Mouse (Mus musculus): ENCODE measurements around the gene Riox1. TPM values are rescaled to one million over a fixed set of nuclear protein-coding genes. Genes with fewer than 3 reads are reported as not detected.

The Riox1 gene
- 7.2 and 9.1 TPM in 2 replicates for polyA plus RNA-seq (2015; fragmentation: Nextera tagmentation; extraction: Ambion mirVana)

GRCm38 (mm10) chr12:83950493-83950839 is at the start of gene Riox1:
Riox1 (plus strand) TSS chr12:83950608.
- H3K27me3 ChIP-seq (replicated peaks; ENCODE audit: control insufficient read depth, insufficient read depth, low read length), result no peaks in the 10 kb centered on the region
- peak; percentile 98 for ATAC-seq
- peak within 1 kb of the TSS; percentile 85 for H3K9ac ChIP-seq (ENCODE audit: low read depth, low read length)
- H3K4me1 ChIP-seq (ENCODE audit: control insufficient read depth, insufficient read depth, low read depth, low read length), result peaks cover 19% of the 10 kb centered on the region
- peak within 1 kb of the TSS; percentile 88 for H3K27ac ChIP-seq (ENCODE audit: low read depth, low read length)
- H3K4me2 ChIP-seq (ENCODE audit: low read length), result peak within 1 kb of the TSS; percentile 64
- peak within 1 kb of the TSS; percentile 97 for H3K4me3 ChIP-seq (ENCODE audit: low read length)
- peaks cover 4% of the 10 kb centered on the region for H3K36me3 ChIP-seq (ENCODE audit: control insufficient read depth, insufficient read depth, low read length)
- no peaks in the 10 kb centered on the region for H3K9me3 ChIP-seq (ENCODE audit: control insufficient read depth, low read length)
- under 1% methylated on average over 37 of the region's 37 CpGs for WGBS

GRCm38 (mm10) chr12:83910451-83910850 is 40.0 kb upstream of the Riox1 start:
- 89% methylated on average over 2 of the region's 2 CpGs for WGBS
- Histone ChIP-seq H3K4me2 (ENCODE audit: low read length) (no peak overlapping the region), H3K36me3 (ENCODE audit: control insufficient read depth, insufficient read depth, low read length) (no peaks in the 10 kb centered on the region), H3K9me3 (ENCODE audit: control insufficient read depth, low read length) (no peaks in the 10 kb centered on the region), H3K27me3 (replicated peaks; ENCODE audit: control insufficient read depth, insufficient read depth, low read length) (no peaks in the 10 kb centered on the region), H3K4me1 (ENCODE audit: control insufficient read depth, insufficient read depth, low read depth, low read length) (no peaks in the 10 kb centered on the region), H3K27ac (ENCODE audit: low read depth, low read length) (no peak overlapping the region), H3K4me3 (ENCODE audit: low read length) (no peak overlapping the region), H3K9ac (ENCODE audit: low read depth, low read length) (no peak overlapping the region)
- no peak for ATAC-seq

GRCm38 (mm10) chr12:83914202-83914740 is 36.1 kb upstream of the Riox1 start:
- Histone ChIP-seq H3K9me3 (ENCODE audit: control insufficient read depth, low read length) (no peaks in the 10 kb centered on the region), H3K27ac (ENCODE audit: low read depth, low read length) (no peak overlapping the region), H3K9ac (ENCODE audit: low read depth, low read length) (no peak overlapping the region), H3K36me3 (ENCODE audit: control insufficient read depth, insufficient read depth, low read length) (no peaks in the 10 kb centered on the region), H3K27me3 (replicated peaks; ENCODE audit: control insufficient read depth, insufficient read depth, low read length) (no peaks in the 10 kb centered on the region), H3K4me3 (ENCODE audit: low read length) (no peak overlapping the region), H3K4me1 (ENCODE audit: control insufficient read depth, insufficient read depth, low read depth, low read length) (no peaks in the 10 kb centered on the region), H3K4me2 (ENCODE audit: low read length) (no peak overlapping the region)
- WGBS, result 93% methylated on average over 4 of the region's 4 CpGs
- ATAC-seq, result no peak

GRCm38 (mm10) chr12:83914797-83915196 is 35.6 kb upstream of the Riox1 start:
- ATAC-seq, result no peak
- Histone ChIP-seq H3K9ac (ENCODE audit: low read depth, low read length) (no peak overlapping the region), H3K9me3 (ENCODE audit: control insufficient read depth, low read length) (no peaks in the 10 kb centered on the region), H3K36me3 (ENCODE audit: control insufficient read depth, insufficient read depth, low read length) (no peaks in the 10 kb centered on the region), H3K4me1 (ENCODE audit: control insufficient read depth, insufficient read depth, low read depth, low read length) (peaks cover 3% of the 10 kb centered on the region; the same call in 1 of the 2 replicates), H3K27me3 (replicated peaks; ENCODE audit: control insufficient read depth, insufficient read depth, low read length) (no peaks in the 10 kb centered on the region), H3K4me2 (ENCODE audit: low read length) (no peak overlapping the region), H3K27ac (ENCODE audit: low read depth, low read length) (no peak overlapping the region), H3K4me3 (ENCODE audit: low read length) (no peak overlapping the region)
- WGBS, result 96% methylated on average over 1 of the region's 1 CpGs

GRCm38 (mm10) chr12:83916884-83917283 is 33.5 kb upstream of the Riox1 start:
- 78% methylated on average over 9 of the region's 9 CpGs for WGBS
- no peak overlapping the region for H3K4me3 ChIP-seq (ENCODE audit: low read length)
- H3K9me3 ChIP-seq (ENCODE audit: control insufficient read depth, low read length), result no peaks in the 10 kb centered on the region
- ATAC-seq, result no peak
- H3K27ac ChIP-seq (ENCODE audit: low read depth, low read length), result no peak overlapping the region
- peaks cover 12% of the 10 kb centered on the region; the same call in 1 of the 2 replicates for H3K4me1 ChIP-seq (ENCODE audit: control insufficient read depth, insufficient read depth, low read depth, low read length)
- no peak overlapping the region for H3K4me2 ChIP-seq (ENCODE audit: low read length)
- H3K36me3 ChIP-seq (ENCODE audit: control insufficient read depth, insufficient read depth, low read length), result no peaks in the 10 kb centered on the region
- H3K9ac ChIP-seq (ENCODE audit: low read depth, low read length), result no peak overlapping the region
- H3K27me3 ChIP-seq (replicated peaks; ENCODE audit: control insufficient read depth, insufficient read depth, low read length), result no peaks in the 10 kb centered on the region

GRCm38 (mm10) chr12:83920721-83921441 is 29.5 kb upstream of the Riox1 start:
- Histone ChIP-seq H3K9me3 (ENCODE audit: control insufficient read depth, low read length) (no peaks in the 10 kb centered on the region), H3K4me1 (ENCODE audit: control insufficient read depth, insufficient read depth, low read depth, low read length) (peaks cover 19% of the 10 kb centered on the region), H3K27me3 (replicated peaks; ENCODE audit: control insufficient read depth, insufficient read depth, low read length) (no peaks in the 10 kb centered on the region), H3K36me3 (ENCODE audit: control insufficient read depth, insufficient read depth, low read length) (no peaks in the 10 kb centered on the region), H3K27ac (ENCODE audit: low read depth, low read length) (peak overlapping the region; percentile 87), H3K9ac (ENCODE audit: low read depth, low read length) (peak overlapping the region; percentile 89), H3K4me2 (ENCODE audit: low read length) (peak overlapping the region; percentile 89), H3K4me3 (ENCODE audit: low read length) (peak overlapping the region; percentile 97)
- WGBS, result 2% methylated on average over 31 of the region's 31 CpGs
- no peak for ATAC-seq

- Histone ChIP-seq H3K4me2 (ENCODE audit: low read length) (peak within 1 kb of the TSS; percentile 89), H3K4me1 (ENCODE audit: control insufficient read depth, insufficient read depth, low read depth, low read length) (peaks cover 19% of the 10 kb centered on the region), H3K36me3 (ENCODE audit: control insufficient read depth, insufficient read depth, low read length) (no peaks in the 10 kb centered on the region), H3K9ac (ENCODE audit: low read depth, low read length) (peak within 1 kb of the TSS; percentile 89), H3K9me3 (ENCODE audit: control insufficient read depth, low read length) (no peaks in the 10 kb centered on the region), H3K27me3 (replicated peaks; ENCODE audit: control insufficient read depth, insufficient read depth, low read length) (no peaks in the 10 kb centered on the region), H3K4me3 (ENCODE audit: low read length) (peak within 1 kb of the TSS; percentile 97), H3K27ac (ENCODE audit: low read depth, low read length) (peak within 1 kb of the TSS; percentile 87)
- WGBS, result under 1% methylated on average over 49 of the region's 63 CpGs
- ATAC-seq, result peak; percentile 100
Observed at GRCm38 (mm10) chr12:83921535-83922381, 28.6 kb upstream of the Riox1 start, which contains the start of gene Numb. Numb (minus strand) TSS chr12:83921934.

GRCm38 (mm10) chr12:83922724-83923485 is 27.5 kb upstream of the Riox1 start:
- ATAC-seq, result no peak
- Histone ChIP-seq H3K36me3 (ENCODE audit: control insufficient read depth, insufficient read depth, low read length) (no peaks in the 10 kb centered on the region), H3K4me1 (ENCODE audit: control insufficient read depth, insufficient read depth, low read depth, low read length) (peaks cover 19% of the 10 kb centered on the region), H3K9me3 (ENCODE audit: control insufficient read depth, low read length) (no peaks in the 10 kb centered on the region), H3K27ac (ENCODE audit: low read depth, low read length) (peak overlapping the region; percentile 48; the same call in 1 of the 2 replicates), H3K4me3 (ENCODE audit: low read length) (peak overlapping the region; percentile 97), H3K9ac (ENCODE audit: low read depth, low read length) (peak overlapping the region; percentile 61; the same call in 1 of the 2 replicates), H3K4me2 (ENCODE audit: low read length) (peak overlapping the region; percentile 61), H3K27me3 (replicated peaks; ENCODE audit: control insufficient read depth, insufficient read depth, low read length) (no peaks in the 10 kb centered on the region)
- WGBS, result 40% methylated on average over 8 of the region's 8 CpGs

All from hindbrain, embryonic 16.5 days (tissue).